Comparison of ENCODE assay signal across 9 mouse cellular contexts in genomic region chr4:140779803-140780397, GRCm38 (mm10). TPM values are rescaled to one million over a fixed set of nuclear protein-coding genes. Genes with fewer than 3 reads are reported as not detected.
A peak's percentile ranks its signal among the peaks of the same experiment; 100 is the strongest.
DNase-seq lines count a peak whose midpoint lies in the region; ATAC-seq and TF ChIP-seq lines count a peak whose summit lies in the region.
"Had no signal": no experiment of that assay in that cellular context is flagged by ENCODE, and none has a peak within 500 bp of the region (broad histone marks: within the 10 kb centered on the region; RNA-seq: fewer than 3 reads in every experiment).

No protein-coding gene starts in this region.

- H3K36me3 ChIP-seq in forebrain, embryonic 11.5 days (ENCODE audit: control insufficient read depth, insufficient read depth, low read length) = no peaks in the 10 kb centered on the region
- H3K36me3 ChIP-seq in forebrain, embryonic 15.5 days = no peaks in the 10 kb centered on the region
- H3K36me3 ChIP-seq in hindbrain, postnatal 0 days (ENCODE audit: insufficient read depth, low read length) = no peaks in the 10 kb centered on the region

- no peaks in the 10 kb centered on the region for H3K9me3 ChIP-seq in forebrain, embryonic 11.5 days (ENCODE audit: control insufficient read depth, low read length)
- H3K9me3 ChIP-seq in forebrain, embryonic 15.5 days = no peaks in the 10 kb centered on the region
- H3K9me3 ChIP-seq in hindbrain, postnatal 0 days (ENCODE audit: low read length) = no peaks in the 10 kb centered on the region

- no peak overlapping the region for H3K9ac ChIP-seq in forebrain, embryonic 11.5 days (ENCODE audit: low read length)
- H3K9ac ChIP-seq in forebrain, embryonic 15.5 days (replicated peaks) = no peak overlapping the region
- H3K9ac ChIP-seq in hindbrain, postnatal 0 days (replicated peaks; ENCODE audit: low read length) = no peak overlapping the region

- no peak overlapping the region for H3K4me2 ChIP-seq in forebrain, embryonic 11.5 days (ENCODE audit: low read depth, low read length, severe bottlenecking)
- H3K4me2 ChIP-seq in forebrain, embryonic 15.5 days (replicated peaks) = no peak overlapping the region
- H3K4me2 ChIP-seq in hindbrain, postnatal 0 days (ENCODE audit: low read depth, low read length) = no peak overlapping the region

- TF ChIP-seq CTCF in hindbrain, postnatal 0 days (IDR thresholded peaks at IDR 0.05; ENCODE audit: low read depth) = no peak

- DNase-seq in forebrain, embryonic 11.5 days (ENCODE audit: low spot score) = peak; percentile 62
- peak; percentile 16 for DNase-seq in urinary bladder, postnatal 25 days (ENCODE audit: low spot score)
- DNase-seq in urinary bladder, adult 2 months (ENCODE audit: low spot score) = no peak
- DNase-seq in hindbrain, postnatal 0 days (ENCODE audit: low spot score) = peak; percentile 56
- no peak for DNase-seq in thymus, postnatal 14 days

- H3K4me1 ChIP-seq in forebrain, embryonic 11.5 days (replicated peaks; ENCODE audit: control insufficient read depth, insufficient read depth, low read length) = no peaks in the 10 kb centered on the region
- no peaks in the 10 kb centered on the region for H3K4me1 ChIP-seq in forebrain, embryonic 15.5 days
- H3K4me1 ChIP-seq in hindbrain, postnatal 0 days (ENCODE audit: insufficient read depth, low read length) = no peaks in the 10 kb centered on the region
- H3K4me1 ChIP-seq: megakaryocyte, embryonic 14.5 days had no signal

- no peak overlapping the region for H3K4me3 ChIP-seq in forebrain, embryonic 11.5 days (ENCODE audit: low read depth, low read length)
- no peak overlapping the region for H3K4me3 ChIP-seq in forebrain, embryonic 15.5 days
- H3K4me3 ChIP-seq in hindbrain, postnatal 0 days (ENCODE audit: low read length) = no peak overlapping the region
- H3K4me3 ChIP-seq: megakaryocyte, embryonic 14.5 days had no signal

- no peak for ATAC-seq in forebrain, embryonic 11.5 days (replicated peaks; ENCODE audit: low FRiP score)
- no peak for ATAC-seq in forebrain, embryonic 15.5 days (replicated peaks)
- ATAC-seq in hindbrain, postnatal 0 days = no peak
- ATAC-seq in megakaryocyte, adult 5-6 weeks (ENCODE audit: poor library complexity, severe bottlenecking) = peak; percentile 19
- no peak for ATAC-seq in megakaryocyte-erythroid progenitor cell, adult 5-6 weeks (replicated peaks; ENCODE audit: low FRiP score, low TSS enrichment, poor library complexity, severe bottlenecking)

- H3K27me3 ChIP-seq in forebrain, embryonic 11.5 days (ENCODE audit: control insufficient read depth, insufficient read depth, low read length) = no peaks in the 10 kb centered on the region
- H3K27me3 ChIP-seq in forebrain, embryonic 15.5 days = no peaks in the 10 kb centered on the region
- no peaks in the 10 kb centered on the region for H3K27me3 ChIP-seq in hindbrain, postnatal 0 days (ENCODE audit: insufficient read depth, low read length)

- H3K27ac ChIP-seq in forebrain, embryonic 11.5 days (ENCODE audit: low read depth, low read length) = no peak overlapping the region
- H3K27ac ChIP-seq in forebrain, embryonic 15.5 days (replicated peaks) = no peak overlapping the region
- no peak overlapping the region for H3K27ac ChIP-seq in hindbrain, postnatal 0 days

- 77% methylated on average over 19 of the region's 19 CpGs for WGBS in forebrain, embryonic 11.5 days
- WGBS in forebrain, embryonic 15.5 days = 48% methylated on average over 19 of the region's 19 CpGs
- 29% methylated on average over 19 of the region's 19 CpGs for WGBS in hindbrain, postnatal 0 days

RNA-seq across cellular contexts. Expression of gene Padi4, which starts 5.9 kb away (rescaled TPM):
- 1.8 and 2.0 TPM in 2 replicates for polyA plus RNA-seq in forebrain, embryonic 11.5 days (2014; fragmentation: Nextera tagmentation; extraction: Ambion mirVana)
- polyA plus RNA-seq in forebrain, embryonic 15.5 days (2015; fragmentation: Nextera tagmentation; extraction: Ambion mirVana) = 0.06 TPM in 1 of 2 replicates, not detected in the other
- polyA plus RNA-seq in urinary bladder, adult 2 months (2012; rRNA removed) = 15.6 and 15.9 TPM in 2 replicates
- not detected in 2 replicates for total RNA-seq in hindbrain, postnatal 0 days (2014; rRNA removed)
- not detected in 2 replicates for polyA plus RNA-seq in hindbrain, postnatal 0 days (2015; fragmentation: Nextera tagmentation; extraction: Ambion mirVana)
- total RNA-seq in megakaryocyte, adult 5-6 weeks (2015) = 54.2 and 58.1 TPM in 2 replicates
- 60.7 and 63.3 TPM in 2 replicates for total RNA-seq in megakaryocyte, adult 5-6 weeks (2017)
- 2.3 TPM in 1 of 2 replicates, not detected in the other for total RNA-seq in megakaryocyte-erythroid progenitor cell, adult 5-6 weeks (2014; fragmentation: Nextera tagmentation)
- total RNA-seq in megakaryocyte-erythroid progenitor cell, adult 5-6 weeks (2017) = 0.47 and 9.3 TPM in 2 replicates

RNA-seq across cellular contexts. Expression of gene Padi3, which starts 30.5 kb away (rescaled TPM):
- polyA plus RNA-seq in forebrain, embryonic 11.5 days (2014; fragmentation: Nextera tagmentation; extraction: Ambion mirVana) = not detected in 2 replicates
- not detected in 2 replicates for polyA plus RNA-seq in forebrain, embryonic 15.5 days (2015; fragmentation: Nextera tagmentation; extraction: Ambion mirVana)
- 0.30 and 0.32 TPM in 2 replicates for polyA plus RNA-seq in urinary bladder, adult 2 months (2012; rRNA removed)
- total RNA-seq in hindbrain, postnatal 0 days (2014; rRNA removed) = not detected in 2 replicates
- 0.05 TPM in 2 replicates for polyA plus RNA-seq in hindbrain, postnatal 0 days (2015; fragmentation: Nextera tagmentation; extraction: Ambion mirVana)
- 0.27 and 0.51 TPM in 2 replicates for total RNA-seq in megakaryocyte, adult 5-6 weeks (2015)
- 0.26 TPM in 1 of 2 replicates, not detected in the other for total RNA-seq in megakaryocyte, adult 5-6 weeks (2017)
- total RNA-seq in megakaryocyte-erythroid progenitor cell, adult 5-6 weeks (2014; fragmentation: Nextera tagmentation) = 1.7 and 3.4 TPM in 2 replicates
- 0.88 and 2.1 TPM in 2 replicates for total RNA-seq in megakaryocyte-erythroid progenitor cell, adult 5-6 weeks (2017)

RNA-seq across cellular contexts. Expression of gene Padi6, which starts 37.5 kb away (rescaled TPM):
- 0.08 TPM in 1 of 2 replicates, not detected in the other for polyA plus RNA-seq in forebrain, embryonic 11.5 days (2014; fragmentation: Nextera tagmentation; extraction: Ambion mirVana)
- polyA plus RNA-seq in forebrain, embryonic 15.5 days (2015; fragmentation: Nextera tagmentation; extraction: Ambion mirVana) = 0.06 and 0.10 TPM in 2 replicates
- polyA plus RNA-seq in urinary bladder, adult 2 months (2012; rRNA removed) = not detected in 2 replicates
- total RNA-seq in hindbrain, postnatal 0 days (2014; rRNA removed) = 0.18 and 0.58 TPM in 2 replicates
- polyA plus RNA-seq in hindbrain, postnatal 0 days (2015; fragmentation: Nextera tagmentation; extraction: Ambion mirVana) = 0.11 and 0.16 TPM in 2 replicates
- not detected in 2 replicates for total RNA-seq in megakaryocyte, adult 5-6 weeks (2015)
- total RNA-seq in megakaryocyte, adult 5-6 weeks (2017) = not detected in 2 replicates
- total RNA-seq in megakaryocyte-erythroid progenitor cell, adult 5-6 weeks (2014; fragmentation: Nextera tagmentation) = not detected in 2 replicates
- total RNA-seq in megakaryocyte-erythroid progenitor cell, adult 5-6 weeks (2017) = not detected in 2 replicates

Comparison
In these comparisons a context has a peak if more than half of its experiments do, and no peak if none do; other contexts are left out.
1. DNase-seq: peak in forebrain, embryonic 11.5 days (single experiment), urinary bladder, postnatal 25 days (single experiment) and hindbrain, postnatal 0 days (single experiment); none in urinary bladder, adult 2 months (single experiment) and thymus, postnatal 14 days (single experiment).